Mouse (Mus musculus) T-helper 17 cell (primary cell): Measurements from ENCODE around the gene Asb4.

Experiments used
- in situ Hi-C, 2 experiments: fragments of 300-600 bp; cut with MboI, MseI; formaldehyde crosslinking; loops; 1 replicate in 1 of 2; 2 replicates in 1 of 2; pipeline ENCODE4 v1.15.1; 2025; ENCODE audit warnings: high pct_unique_total_duplicates in 2 of 2

The Asb4 gene

GRCm38 (mm10) chr6:5390952-5391351 is 7.8 kb downstream of the Asb4 start:
- in situ Hi-C loops, result no loop called here

DNA sequence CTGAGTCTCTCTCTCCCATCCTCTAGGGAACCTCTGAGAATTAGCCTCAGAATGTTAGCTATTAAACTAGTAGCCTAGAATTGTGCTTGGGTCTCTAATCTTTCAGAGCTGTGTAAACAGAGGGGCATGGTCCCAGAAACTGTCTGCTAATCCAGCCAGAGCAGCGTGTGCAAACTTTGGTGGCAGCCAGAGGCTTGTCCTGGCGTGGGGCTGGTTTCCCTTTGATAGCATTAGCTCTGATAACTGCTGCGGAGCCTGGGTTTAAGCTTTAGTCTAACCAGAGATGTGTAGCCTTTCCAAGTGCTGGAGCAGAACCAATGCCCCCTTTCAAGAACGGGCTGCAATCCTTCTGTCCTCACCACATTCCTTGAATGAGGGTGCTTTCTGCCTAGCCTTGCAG is 11.8 kb downstream of the Asb4 start:
- in situ Hi-C loops, result no loop called here

GRCm38 (mm10) chr6:5396797-5397196 is 13.6 kb downstream of the Asb4 start:
- in situ Hi-C loops, result no loop called here

DNA sequence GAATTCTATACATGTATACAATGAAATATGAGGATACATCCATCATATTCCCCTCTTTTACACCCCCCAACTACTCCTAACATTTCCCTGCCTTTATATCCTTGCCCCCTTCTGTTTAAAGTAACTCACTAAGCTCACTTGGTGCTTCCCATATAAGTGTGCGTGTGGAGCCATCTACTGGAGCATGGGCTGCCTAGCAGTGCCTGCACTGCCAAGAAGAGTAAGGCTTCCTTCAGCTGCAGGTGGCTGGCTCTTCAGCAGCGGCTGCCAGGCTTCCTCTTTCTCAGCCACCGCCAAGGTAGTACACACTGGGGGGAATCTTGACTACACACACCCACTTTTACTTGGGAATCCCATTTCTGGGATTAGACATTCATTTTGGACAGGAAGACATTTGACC is 18.2 kb downstream of the Asb4 start:
- in situ Hi-C loops, result no loop called here

GRCm38 (mm10) chr6:5403095-5403815 is 20.1 kb downstream of the Asb4 start:
- in situ Hi-C loops, result no loop called here

DNA sequence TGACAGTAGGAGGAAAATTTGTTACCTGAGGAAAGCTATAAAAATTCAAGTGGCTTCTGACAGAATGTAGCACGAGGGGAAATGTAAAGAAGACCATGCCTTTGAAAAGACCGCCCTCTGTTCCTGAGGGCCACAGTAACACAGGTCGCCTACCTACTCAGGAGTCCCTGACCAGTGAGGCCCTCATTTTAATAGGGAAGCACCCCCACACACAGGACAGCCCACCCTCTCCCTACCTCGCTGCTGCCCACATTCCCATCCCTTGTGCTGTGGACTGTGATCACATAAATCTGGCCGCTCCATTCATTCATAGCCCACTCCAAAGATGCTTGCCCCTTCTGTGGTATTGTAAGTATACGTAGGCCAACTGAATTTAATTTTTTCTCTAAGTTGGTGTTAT is 20.8 kb downstream of the Asb4 start:
- in situ Hi-C loops, result no loop called here

DNA sequence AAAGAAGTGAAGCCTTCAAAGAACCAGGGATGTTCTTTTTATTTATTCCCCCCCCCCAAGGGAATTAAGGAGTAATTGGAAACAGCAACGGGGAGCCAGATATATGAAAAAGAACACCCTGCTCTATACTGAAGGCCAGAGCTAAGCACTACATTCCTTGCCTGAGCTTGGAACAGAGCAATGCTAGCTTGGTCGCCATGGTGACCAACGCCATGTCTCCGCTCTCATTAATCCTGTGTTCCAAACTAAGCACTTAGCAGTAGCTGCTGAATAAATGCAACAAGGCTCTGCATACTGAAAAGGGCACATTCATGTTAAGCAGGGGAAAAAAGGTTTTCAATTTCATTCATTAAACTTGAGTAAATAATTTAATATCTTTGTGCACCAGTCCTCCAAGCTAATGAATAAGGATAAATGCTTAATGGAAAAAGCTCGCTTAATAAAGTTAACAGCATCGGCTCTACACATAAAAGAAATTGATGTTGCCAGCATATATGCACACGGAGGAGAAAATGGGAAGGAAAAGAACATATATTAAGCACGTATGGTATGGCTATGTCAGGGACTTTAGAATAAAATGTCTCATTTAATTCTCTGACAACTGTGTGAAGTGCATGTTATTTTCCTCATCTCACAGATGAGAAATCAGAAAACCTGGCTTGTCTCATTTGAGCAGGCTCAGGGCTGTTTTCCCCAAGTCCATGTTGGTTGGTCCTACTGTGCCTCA is 25.4 kb downstream of the Asb4 start:
- in situ Hi-C loops, result loop anchor here (5.0 kb wide), 2 partner anchors 179 to 184 kb away; no protein-coding TSS in a partner anchor

GRCm38 (mm10) chr6:5409676-5410075 is 26.5 kb downstream of the Asb4 start:
- in situ Hi-C loops, result loop anchor here (5.0 kb wide), 2 partner anchors 178 to 183 kb away; no protein-coding TSS in a partner anchor

DNA sequence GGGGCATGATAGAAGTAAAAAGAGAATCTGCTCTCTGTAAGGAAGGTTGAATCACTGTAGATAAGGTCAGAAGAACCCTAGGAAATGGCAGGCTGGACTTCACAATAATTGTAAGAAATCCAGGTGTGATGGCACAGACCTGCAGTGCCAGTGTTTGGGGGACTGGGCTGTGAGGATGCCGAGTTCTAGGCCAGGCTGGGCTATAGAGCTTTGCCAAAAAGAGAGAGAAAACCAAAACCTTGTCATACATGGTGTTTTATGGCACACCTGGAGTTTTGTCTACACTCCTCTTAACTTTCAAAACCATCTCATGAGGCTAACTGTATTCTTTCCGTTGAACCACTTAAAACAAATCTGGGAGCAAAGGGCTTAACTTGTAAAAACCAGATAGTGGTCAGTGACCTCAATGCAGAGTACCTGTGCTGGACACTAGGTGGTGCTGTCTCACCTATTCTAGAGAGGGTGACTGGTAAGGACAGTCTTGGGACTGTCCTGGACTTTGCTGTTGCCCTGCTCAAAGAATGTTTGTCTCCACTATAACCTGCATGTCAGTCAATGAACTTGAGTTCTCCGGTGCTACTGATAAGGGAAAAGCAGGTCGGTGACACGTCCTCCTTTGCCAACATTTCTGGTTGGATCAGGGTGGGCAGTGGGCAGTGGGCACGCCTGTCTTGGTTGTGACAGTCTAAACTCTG is 27.7 kb downstream of the Asb4 start:
- in situ Hi-C loops, result no loop called here

DNA sequence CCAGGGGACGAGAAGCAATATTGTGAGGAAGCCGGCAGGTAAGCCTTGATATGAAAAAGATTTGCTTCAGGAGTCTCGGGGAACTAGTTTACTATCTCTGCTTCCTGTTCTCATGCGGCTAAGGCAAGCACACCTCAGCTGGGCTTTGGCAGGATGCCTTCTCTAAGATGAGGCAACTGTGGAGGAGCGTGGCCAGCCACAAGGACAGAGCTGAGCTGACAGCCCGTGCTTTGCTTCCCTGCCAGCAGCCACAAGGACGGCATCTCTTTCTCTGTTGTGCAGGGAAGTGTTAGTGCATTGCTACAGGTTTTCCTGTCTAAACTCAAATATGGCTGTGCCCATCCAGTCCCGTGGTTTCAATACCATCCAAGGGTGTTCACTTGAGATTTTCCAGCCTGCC is 30.1 kb downstream of the Asb4 start:
- in situ Hi-C loops, result no loop called here

DNA sequence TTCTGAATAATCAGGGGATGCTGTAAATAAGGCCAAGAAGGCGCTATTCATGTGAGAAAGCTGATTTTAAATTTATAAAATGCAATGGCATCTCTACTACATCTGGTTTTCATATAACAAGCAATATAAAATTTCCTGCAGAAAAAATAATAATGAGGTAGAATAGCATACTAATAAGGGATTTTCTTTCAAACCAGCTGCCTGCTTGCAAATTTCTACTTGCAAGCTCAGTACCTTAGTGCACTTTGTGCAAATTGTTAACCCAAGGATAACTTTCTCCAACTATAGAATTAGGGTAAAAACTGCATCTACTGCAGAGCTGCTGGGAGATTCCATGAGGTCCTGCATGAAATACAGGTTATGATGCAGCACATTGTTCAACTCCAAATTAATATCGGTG is 38.3 kb downstream of the Asb4 start:
- in situ Hi-C loops, result no loop called here

DNA sequence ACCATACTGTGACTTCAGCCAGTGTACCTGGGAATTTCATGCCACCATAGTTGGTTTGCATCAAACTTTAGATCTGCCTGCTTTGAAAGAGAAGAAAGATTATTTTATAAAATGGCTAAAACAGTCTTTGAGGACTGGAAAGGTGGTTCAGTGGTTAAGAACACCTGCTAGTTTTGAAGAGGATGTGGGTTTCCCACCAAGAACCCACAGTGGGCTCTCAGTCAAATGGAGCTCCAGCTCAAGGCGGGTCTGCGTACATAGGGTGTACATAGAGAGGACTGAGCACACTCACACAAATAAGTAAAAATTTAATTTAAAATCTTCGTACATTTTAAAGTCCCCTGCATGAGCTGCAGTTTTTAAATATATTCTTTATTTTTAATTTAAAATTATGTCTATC is 39.2 kb downstream of the Asb4 start:
- in situ Hi-C loops, result no loop called here

DNA sequence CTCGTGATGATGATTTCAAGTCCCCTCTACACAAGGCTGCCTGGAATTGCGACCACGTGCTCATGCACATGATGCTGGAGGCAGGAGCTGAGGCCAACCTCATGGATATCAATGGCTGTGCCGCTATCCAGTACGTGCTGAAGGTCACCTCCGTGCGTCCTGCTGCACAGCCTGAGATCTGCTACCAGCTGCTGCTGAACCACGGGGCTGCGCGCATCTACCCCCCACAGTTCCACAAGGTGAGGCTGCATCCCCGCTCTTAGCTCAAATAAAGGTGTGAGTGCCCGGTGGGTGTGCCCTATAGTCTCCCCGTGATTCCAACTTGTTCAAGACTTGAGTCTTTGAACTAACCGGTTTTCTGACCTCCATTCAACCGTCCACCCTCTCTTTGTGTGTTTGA is 40.4 kb downstream of the Asb4 start:
- in situ Hi-C loops, result no loop called here

GRCm38 (mm10) chr6:5427033-5427432 is 43.8 kb downstream of the Asb4 start:
- in situ Hi-C loops, result no loop called here

DNA sequence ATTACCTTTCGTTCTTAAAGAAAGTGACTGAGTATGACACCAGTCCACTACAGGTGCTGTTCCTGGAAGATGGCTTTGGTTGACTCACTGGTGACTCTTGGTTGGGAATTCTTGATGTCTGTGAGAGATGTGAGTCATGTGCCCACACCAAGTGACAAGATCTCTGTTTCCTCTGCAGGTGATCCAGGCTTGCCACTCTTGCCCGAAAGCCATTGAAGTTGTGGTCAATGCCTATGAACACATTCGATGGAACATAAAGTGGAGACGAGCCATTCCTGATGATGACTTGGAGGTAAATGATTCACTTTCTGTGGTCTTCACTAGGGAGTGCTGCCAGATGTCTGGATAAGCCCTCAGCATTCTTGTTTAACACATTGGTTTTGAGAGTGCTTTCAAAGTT is 46.4 kb downstream of the Asb4 start:
- in situ Hi-C loops, result no loop called here

- in situ Hi-C loops, result no loop called here
These were observed 46.9 kb downstream of the Asb4 start for GRCm38 (mm10) chr6:5429982-5430550.

DNA sequence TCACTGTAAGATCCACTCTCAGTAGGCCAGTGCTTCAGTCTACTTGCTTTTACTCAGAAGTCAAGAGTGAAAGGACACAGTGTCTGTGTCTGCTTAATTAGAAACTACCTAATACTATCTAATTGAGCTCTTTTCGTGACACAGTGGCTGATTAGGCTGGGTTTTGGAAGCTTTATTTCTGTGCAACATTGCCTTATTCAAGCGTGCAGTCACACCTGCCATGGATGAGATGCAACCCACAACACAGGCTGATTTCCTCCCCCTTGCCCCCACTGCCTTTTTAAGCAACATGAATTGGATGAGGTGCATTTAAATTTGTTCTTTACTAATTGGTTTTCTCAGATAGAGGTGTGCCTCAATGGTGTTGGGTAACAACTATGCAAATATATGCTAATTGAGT is 50.7 kb downstream of the Asb4 start:
- in situ Hi-C loops, result no loop called here

- in situ Hi-C loops, result no loop called here
These were observed 54.6 kb downstream of the Asb4 start for GRCm38 (mm10) chr6:5437757-5438156.

- in situ Hi-C loops, result no loop called here
These were observed 58.0 kb downstream of the Asb4 start for GRCm38 (mm10) chr6:5441221-5441620.

DNA sequence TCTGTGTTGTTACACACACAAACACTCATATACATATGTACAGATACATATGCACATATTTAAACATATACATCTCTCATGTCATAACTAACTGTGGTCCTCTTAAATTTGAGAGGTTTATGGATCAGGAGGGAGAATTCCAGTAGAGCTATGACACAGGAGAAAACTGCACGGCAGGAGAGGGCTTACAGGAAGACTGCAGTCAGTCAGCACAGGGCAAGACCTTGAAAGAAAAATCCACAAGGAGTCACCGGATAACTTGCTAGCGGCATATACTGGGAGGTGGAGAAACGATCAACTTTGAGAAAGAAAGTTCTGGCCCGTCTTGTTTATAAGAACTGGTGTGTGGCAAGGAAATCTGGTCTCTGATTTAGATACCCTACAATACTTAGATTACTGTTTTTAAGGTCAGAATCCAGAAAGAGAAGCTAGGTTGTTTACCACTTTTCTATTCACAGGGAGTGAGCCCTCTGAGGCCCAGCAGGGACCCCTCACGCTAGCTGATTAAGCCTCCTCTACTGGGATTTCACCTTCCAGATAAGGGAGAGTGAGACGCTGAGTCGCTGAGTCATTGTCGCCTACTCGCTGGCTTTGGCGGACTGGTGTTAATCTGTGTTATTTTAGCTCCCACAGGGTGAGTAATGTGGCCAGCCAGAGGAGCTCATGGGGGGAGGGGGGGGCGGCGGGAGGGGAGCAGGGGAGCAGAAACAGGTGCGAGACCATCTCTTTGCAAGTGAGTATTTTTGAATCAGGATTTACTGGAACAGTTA is 59.3 kb downstream of the Asb4 start:
- in situ Hi-C loops, result no loop called here

- in situ Hi-C loops, result no loop called here
These were observed 60.1 kb downstream of the Asb4 start for GRCm38 (mm10) chr6:5443104-5443863.
